Mouse (Mus musculus): ENCODE data around the gene Cd19. TPM values are rescaled to one million over a fixed set of nuclear protein-coding genes. Genes with fewer than 3 reads are reported as not detected.
A peak's percentile ranks its signal among the peaks of the same experiment; 100 is the strongest.

The Cd19 gene
- polyA plus RNA-seq, 1 experiment, result not detected

DNA sequence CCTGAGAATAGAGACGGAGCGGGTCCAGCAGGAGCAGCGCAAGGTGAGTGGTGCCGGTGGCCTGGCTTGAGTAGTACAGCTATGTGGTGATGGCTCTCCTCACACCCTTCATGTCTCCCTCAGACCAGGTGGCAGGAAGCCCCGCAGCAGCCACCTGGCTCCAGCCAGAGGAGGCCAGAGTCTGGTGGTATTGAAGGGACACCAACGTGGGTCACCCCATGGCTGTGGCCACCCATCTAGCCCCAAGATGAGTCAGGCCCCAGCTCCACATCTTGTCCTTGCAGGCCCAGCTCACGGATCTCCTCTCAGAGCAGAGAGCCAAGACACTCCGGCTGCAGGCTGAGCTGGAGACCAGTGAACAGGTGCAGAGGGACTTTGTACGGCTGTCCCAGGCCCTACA lies 29.8 kb upstream of the Cd19 start:
- Histone ChIP-seq H3K4me1 (ENCODE audit: control insufficient read depth, insufficient read depth, low read length) (no peaks in the 10 kb centered on the region), H3K4me3 (ENCODE audit: insufficient read depth, low read depth, low read length) (no peak overlapping the region), H3K27ac (ENCODE audit: insufficient read depth, low read depth, low read length) (no peak overlapping the region)
- no peak for TF ChIP-seq POLR2A (IDR thresholded peaks at IDR 0.05; ENCODE audit: insufficient read depth, low read depth, low read length)
- TF ChIP-seq CTCF (IDR thresholded peaks at IDR 0.05; ENCODE audit: insufficient read depth, low read depth, low read length), result no peak
- WGBS, result 94% methylated on average over 9 of the region's 9 CpGs

GRCm38 (mm10) chr7:126443997-126444396 lies 29.3 kb upstream of the Cd19 start:
- H3K4me1 ChIP-seq (ENCODE audit: control insufficient read depth, insufficient read depth, low read length), result no peaks in the 10 kb centered on the region
- no peak for TF ChIP-seq POLR2A (IDR thresholded peaks at IDR 0.05; ENCODE audit: insufficient read depth, low read depth, low read length)
- TF ChIP-seq CTCF (IDR thresholded peaks at IDR 0.05; ENCODE audit: insufficient read depth, low read depth, low read length), result no peak
- 96% methylated on average over 10 of the region's 10 CpGs for WGBS
- no peak overlapping the region for H3K4me3 ChIP-seq (ENCODE audit: insufficient read depth, low read depth, low read length)
- no peak overlapping the region for H3K27ac ChIP-seq (ENCODE audit: insufficient read depth, low read depth, low read length)

DNA sequence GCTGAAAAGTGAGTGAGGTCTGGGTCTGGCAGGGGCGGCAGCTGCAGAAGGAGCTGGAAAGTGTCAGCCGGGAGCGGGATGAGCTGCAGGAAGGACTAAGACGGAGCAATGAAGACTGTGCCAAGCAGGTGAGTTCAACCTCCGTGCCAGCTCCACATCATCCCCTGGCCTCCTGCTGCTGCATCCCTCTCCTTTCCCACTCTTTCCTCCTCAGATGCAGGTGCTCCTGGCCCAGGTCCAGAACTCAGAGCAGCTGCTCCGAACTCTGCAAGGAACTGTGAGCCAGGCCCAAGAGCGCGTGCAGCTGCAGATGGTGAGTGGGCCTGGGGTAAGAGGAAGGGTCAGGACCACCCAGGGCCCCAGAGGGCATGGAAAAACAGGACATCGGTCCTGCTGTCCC lies 25.4 kb upstream of the Cd19 start:
- Histone ChIP-seq H3K4me3 (ENCODE audit: insufficient read depth, low read depth, low read length) (no peak overlapping the region), H3K4me1 (ENCODE audit: control insufficient read depth, insufficient read depth, low read length) (0 out of 2 replicates have a peak, but pooled peaks cover 3% of the 10 kb centered on the region), H3K27ac (ENCODE audit: insufficient read depth, low read depth, low read length) (no peak overlapping the region)
- no peak for TF ChIP-seq CTCF (IDR thresholded peaks at IDR 0.05; ENCODE audit: insufficient read depth, low read depth, low read length)
- no peak for TF ChIP-seq POLR2A (IDR thresholded peaks at IDR 0.05; ENCODE audit: insufficient read depth, low read depth, low read length)
- WGBS, result 65% methylated on average over 9 of the region's 9 CpGs

- 24% methylated on average over 8 of the region's 8 CpGs for WGBS
- H3K4me1 ChIP-seq (ENCODE audit: control insufficient read depth, insufficient read depth, low read length), result 0 out of 2 replicates have a peak, but pooled peaks cover 3% of the 10 kb centered on the region
- no peak overlapping the region for H3K27ac ChIP-seq (ENCODE audit: insufficient read depth, low read depth, low read length)
- H3K4me3 ChIP-seq (ENCODE audit: insufficient read depth, low read depth, low read length), result no peak overlapping the region
- TF ChIP-seq POLR2A (IDR thresholded peaks at IDR 0.05; ENCODE audit: insufficient read depth, low read depth, low read length) (no peak), CTCF (IDR thresholded peaks at IDR 0.05; ENCODE audit: insufficient read depth, low read depth, low read length) (peak; percentile 48; the same call in 1 of the 2 replicates)
Measured at GRCm38 (mm10) chr7:126436851-126437250, 22.2 kb upstream of the Cd19 start.

DNA sequence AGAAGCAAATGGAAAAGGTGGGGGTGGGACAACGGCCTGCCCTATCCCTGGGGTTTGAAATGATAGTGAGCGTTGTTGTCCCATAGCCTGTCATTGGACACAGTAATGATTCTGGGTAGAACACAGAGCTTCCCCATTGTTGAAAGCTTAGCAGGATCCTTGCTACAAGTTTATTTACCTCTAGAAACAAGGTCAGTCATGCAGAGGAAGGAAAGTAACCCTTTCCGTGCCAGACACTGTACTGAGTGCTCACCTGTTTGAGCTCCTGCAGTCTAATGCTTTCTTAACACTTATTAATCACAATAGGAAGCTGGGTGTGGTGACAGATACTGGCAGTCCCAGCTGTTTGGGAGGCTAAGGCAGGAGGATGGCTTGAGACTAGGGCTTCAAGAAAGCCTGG lies 21.1 kb upstream of the Cd19 start:
- 0 out of 2 replicates have a peak, but pooled peaks cover 3% of the 10 kb centered on the region for H3K4me1 ChIP-seq (ENCODE audit: control insufficient read depth, insufficient read depth, low read length)
- H3K4me3 ChIP-seq (ENCODE audit: insufficient read depth, low read depth, low read length), result no peak overlapping the region
- no peak overlapping the region for H3K27ac ChIP-seq (ENCODE audit: insufficient read depth, low read depth, low read length)
- WGBS, result 77% methylated on average over 3 of the region's 3 CpGs
- no peak for TF ChIP-seq POLR2A (IDR thresholded peaks at IDR 0.05; ENCODE audit: insufficient read depth, low read depth, low read length)
- TF ChIP-seq CTCF (IDR thresholded peaks at IDR 0.05; ENCODE audit: insufficient read depth, low read depth, low read length), result no peak

DNA sequence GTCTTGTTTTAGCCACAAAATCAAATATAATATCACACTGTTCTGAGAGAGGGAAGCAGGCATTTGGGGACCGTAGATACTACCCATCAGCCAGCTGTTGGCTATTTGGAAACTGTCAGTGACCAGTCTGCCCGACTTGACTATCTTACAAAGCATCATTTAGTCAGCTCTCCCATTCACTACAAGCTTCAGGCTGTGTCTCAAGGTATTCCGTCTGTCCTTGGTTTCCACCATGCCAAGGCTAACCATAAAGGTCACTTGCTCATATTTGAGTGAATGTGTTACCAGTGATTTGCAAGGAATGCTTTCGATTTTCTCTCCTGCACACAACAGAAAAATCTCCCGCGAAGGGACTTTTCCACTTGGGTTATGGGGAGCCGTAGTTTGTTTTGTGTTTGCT lies 20.0 kb upstream of the Cd19 start:
- TF ChIP-seq CTCF (IDR thresholded peaks at IDR 0.05; ENCODE audit: insufficient read depth, low read depth, low read length), result no peak
- no peak for TF ChIP-seq POLR2A (IDR thresholded peaks at IDR 0.05; ENCODE audit: insufficient read depth, low read depth, low read length)
- WGBS, result 89% methylated on average over 7 of the region's 7 CpGs
- H3K4me1 ChIP-seq (ENCODE audit: control insufficient read depth, insufficient read depth, low read length), result peaks cover 6% of the 10 kb centered on the region
- H3K4me3 ChIP-seq (ENCODE audit: insufficient read depth, low read depth, low read length), result no peak overlapping the region
- no peak overlapping the region for H3K27ac ChIP-seq (ENCODE audit: insufficient read depth, low read depth, low read length)

DNA sequence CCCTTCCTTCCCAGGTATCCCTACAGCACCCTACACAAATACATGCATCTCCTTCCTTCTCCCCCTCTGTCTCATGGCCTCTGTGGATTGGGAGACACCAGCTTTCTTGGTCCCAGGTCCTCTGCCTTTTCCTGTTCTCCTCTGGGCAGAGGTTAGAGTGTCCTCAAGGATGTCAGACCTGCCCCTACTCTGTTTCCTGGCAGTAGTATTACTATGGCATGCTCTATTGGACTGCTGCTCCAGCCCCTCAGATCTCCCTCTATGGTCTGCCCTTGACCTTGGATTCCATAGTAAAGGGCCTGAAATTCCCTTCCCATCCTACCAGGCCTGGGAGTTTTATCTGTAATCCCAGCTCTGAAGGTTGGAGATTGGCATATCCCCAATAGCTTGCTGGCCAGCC lies 15.5 kb upstream of the Cd19 start:
- Histone ChIP-seq H3K27ac (ENCODE audit: insufficient read depth, low read depth, low read length) (no peak overlapping the region), H3K4me3 (ENCODE audit: insufficient read depth, low read depth, low read length) (no peak overlapping the region), H3K4me1 (ENCODE audit: control insufficient read depth, insufficient read depth, low read length) (peaks cover 12% of the 10 kb centered on the region)
- TF ChIP-seq POLR2A (IDR thresholded peaks at IDR 0.05; ENCODE audit: insufficient read depth, low read depth, low read length) (no peak), CTCF (IDR thresholded peaks at IDR 0.05; ENCODE audit: insufficient read depth, low read depth, low read length) (no peak)

DNA sequence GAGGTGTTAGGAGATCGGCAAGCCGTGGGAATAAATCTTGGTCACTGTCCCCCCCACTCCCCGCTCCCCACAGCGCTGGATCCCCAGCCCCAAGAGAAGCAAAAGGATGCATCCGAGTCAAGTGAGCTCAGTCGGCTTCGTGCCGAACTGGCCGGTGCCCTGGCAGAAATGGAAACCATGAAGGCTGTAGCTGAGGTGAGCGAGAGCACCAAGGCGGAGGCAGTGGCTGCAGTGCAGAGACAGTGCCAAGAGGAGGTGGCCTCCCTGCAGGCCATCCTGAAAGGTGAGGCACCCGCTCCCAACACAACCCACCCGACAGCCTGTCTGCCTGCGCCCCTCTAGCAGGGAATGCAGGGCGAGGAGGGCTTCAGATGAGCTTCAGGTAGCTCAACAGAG lies 14.8 kb upstream of the Cd19 start:
- TF ChIP-seq CTCF (IDR thresholded peaks at IDR 0.05; ENCODE audit: insufficient read depth, low read depth, low read length) (no peak), POLR2A (IDR thresholded peaks at IDR 0.05; ENCODE audit: insufficient read depth, low read depth, low read length) (no peak)
- Histone ChIP-seq H3K4me1 (ENCODE audit: control insufficient read depth, insufficient read depth, low read length) (peaks cover 12% of the 10 kb centered on the region), H3K27ac (ENCODE audit: insufficient read depth, low read depth, low read length) (no peak overlapping the region), H3K4me3 (ENCODE audit: insufficient read depth, low read depth, low read length) (peak overlapping the region; percentile 97)
- WGBS, result 18% methylated on average over 15 of the region's 15 CpGs

GRCm38 (mm10) chr7:126428631-126429502 lies 14.2 kb upstream of the Cd19 start, which contains the start of gene Rabep2:
TSS of gene Rabep2 (plus strand) at chr7:126428759.
- peak within 1 kb of the TSS; percentile 97 for H3K4me3 ChIP-seq (ENCODE audit: insufficient read depth, low read depth, low read length)
- H3K4me1 ChIP-seq (ENCODE audit: control insufficient read depth, insufficient read depth, low read length), result peaks cover 12% of the 10 kb centered on the region
- WGBS, result under 1% methylated on average over 80 of the region's 82 CpGs
- H3K27ac ChIP-seq (ENCODE audit: insufficient read depth, low read depth, low read length), result peak within 1 kb of the TSS; percentile 63
- TF ChIP-seq POLR2A (IDR thresholded peaks at IDR 0.05; ENCODE audit: insufficient read depth, low read depth, low read length), result no peak; the same call in 1 of the 2 replicates
- TF ChIP-seq CTCF (IDR thresholded peaks at IDR 0.05; ENCODE audit: insufficient read depth, low read depth, low read length), result no peak
